Mouse (Mus musculus) hindbrain, embryonic 14.5 days (tissue): ENCODE data around the gene Gm49387. TPM values are rescaled to one million over a fixed set of nuclear protein-coding genes. Genes with fewer than 3 reads are reported as not detected.
"Not testable (repeated sequence)": the region's sequence is repeated elsewhere in the genome, so short reads cannot be mapped to it uniquely, and the experiment has no call there.

Experiments used
- ATAC-seq: fragments of 200-750 bp; cut with Nextera tagmentation; 2 replicates; pipeline ENCODE4 v1.8.0; 2017; ENCODE audit warnings: moderate number of reproducible peaks, mild to moderate bottlenecking, moderate TSS enrichment, moderate library complexity; ENCODE audit not compliant: low FRiP score
- DNase-seq: peaks from one replicate; pipeline ENCODE4 v3.0.0-alpha.2; 2015; ENCODE audit warnings: low spot score
- H3K27ac ChIP-seq: fragments of 300-500 bp; sonication (generic); 2 replicates; pipeline ENCODE4 v1.5.1; 2014; ENCODE audit warnings: mild to moderate bottlenecking, moderate library complexity
- H3K27me3 ChIP-seq: fragments of 300-500 bp; sonication (generic); 2 replicates; pipeline ENCODE4 v1.6.1; 2014; ENCODE audit warnings: mild to moderate bottlenecking, low read length, mixed read lengths; ENCODE audit not compliant: control insufficient read depth, insufficient read depth
- H3K36me3 ChIP-seq: fragments of 300-500 bp; sonication (generic); replicated peaks from 2 replicates; pipeline ENCODE4 v1.6.1; 2014; ENCODE audit not compliant: control insufficient read depth, insufficient read depth
- H3K4me1 ChIP-seq: fragments of 300-500 bp; sonication (generic); replicated peaks from 2 replicates; pipeline ENCODE4 v1.6.1; 2014; ENCODE audit warnings: antibody characterized with exemption, low read length, mixed read lengths; ENCODE audit not compliant: control insufficient read depth, insufficient read depth
- H3K4me2 ChIP-seq: fragments of 300-500 bp; sonication (generic); replicated peaks from 2 replicates; pipeline ENCODE4 v1.6.1; 2014; ENCODE audit warnings: mild to moderate bottlenecking, moderate library complexity
- H3K4me3 ChIP-seq: fragments of 300-500 bp; sonication (generic); replicated peaks from 2 replicates; pipeline ENCODE4 v1.5.1; 2014; ENCODE audit warnings: mild to moderate bottlenecking, low read length
- H3K9ac ChIP-seq: fragments of 300-500 bp; sonication (generic); 2 replicates; pipeline ENCODE4 v1.6.1; 2014
- H3K9me3 ChIP-seq: fragments of 300-500 bp; sonication (generic); 2 replicates; pipeline ENCODE4 v1.6.1; 2016; ENCODE audit warnings: low read length; ENCODE audit not compliant: control insufficient read depth
- WGBS: fragments of 180-500 bp; shearing (Covaris S2); extraction: QIAGEN DNeasy Blood & Tissue Kit; methylation state at CpG from one replicate; pipeline ENCODE4 v1.1.7; 2014; 5-methylcytosine and 5-hydroxymethylcytosine counted together
- polyA plus RNA-seq: library from polyadenylated mRNA; unstranded; fragments of >200 nt; fragmentation: Nextera tagmentation; extraction: Ambion mirVana; gene quantifications from 2 replicates; pipeline ENCODE4 v1.2.1, GENCODE M21; 2014

Gm49387 gene
- polyA plus RNA-seq, 1 experiment from 2014 or later = not detected

DNA sequence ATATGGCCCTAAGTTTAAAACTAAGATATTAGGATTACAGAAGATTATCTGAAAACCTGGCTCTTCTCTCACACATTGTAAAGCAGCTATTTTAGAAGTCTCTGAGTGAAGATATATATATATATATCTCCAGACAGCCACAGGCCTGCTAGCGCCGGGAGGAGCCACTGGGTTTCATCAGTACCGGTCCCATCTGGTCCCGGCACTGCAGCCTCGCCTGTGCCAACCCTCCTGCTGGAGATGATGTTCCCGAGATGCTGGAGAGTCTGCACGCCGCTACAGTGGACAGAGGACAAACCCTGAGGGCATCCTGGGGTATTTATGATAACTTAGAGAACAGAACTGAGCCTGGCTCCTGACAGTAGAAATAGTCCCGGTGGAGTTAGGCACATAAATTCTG is 23.5 kb downstream of the Gm49387 start:
- DNase-seq (no peak), ATAC-seq (no peak)
- Histone ChIP-seq H3K4me3 (no peak overlapping the region), H3K36me3 (no peaks in the 10 kb centered on the region), H3K27me3 (no peaks in the 10 kb centered on the region), H3K9me3 (no peaks in the 10 kb centered on the region), H3K9ac (no peak overlapping the region), H3K27ac (no peak overlapping the region), H3K4me1 (no peaks in the 10 kb centered on the region), H3K4me2 (no peak overlapping the region)
- WGBS = 92% methylated on average over 9 of the region's 9 CpGs

DNA sequence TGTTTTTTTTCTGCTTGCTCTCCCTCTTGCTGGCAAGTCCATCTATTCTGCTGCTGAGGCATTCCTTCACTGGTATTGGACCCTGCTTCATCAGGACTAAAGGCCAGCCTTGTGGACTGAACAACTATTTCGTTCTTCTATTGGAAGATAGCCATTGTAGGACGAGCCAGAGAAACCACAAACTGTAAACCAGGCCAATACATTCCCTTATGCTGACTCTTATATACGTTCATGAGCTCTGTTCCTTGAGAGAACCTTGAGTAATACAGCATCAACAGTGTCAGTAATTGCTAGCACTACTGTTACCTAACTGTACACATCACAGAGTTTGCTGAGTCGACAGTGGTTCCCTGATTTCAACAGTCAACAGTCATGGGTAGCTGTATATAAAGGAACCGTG is 27.0 kb downstream of the Gm49387 start:
- Histone ChIP-seq H3K9me3 (no peaks in the 10 kb centered on the region), H3K36me3 (no peaks in the 10 kb centered on the region), H3K4me3 (no peak overlapping the region), H3K4me1 (no peaks in the 10 kb centered on the region), H3K27ac (no peak overlapping the region), H3K9ac (no peak overlapping the region), H3K27me3 (no peaks in the 10 kb centered on the region), H3K4me2 (no peak overlapping the region)
- ATAC-seq (no peak), DNase-seq (no peak)
- 88% methylated on average over 5 of the region's 5 CpGs for WGBS

DNA sequence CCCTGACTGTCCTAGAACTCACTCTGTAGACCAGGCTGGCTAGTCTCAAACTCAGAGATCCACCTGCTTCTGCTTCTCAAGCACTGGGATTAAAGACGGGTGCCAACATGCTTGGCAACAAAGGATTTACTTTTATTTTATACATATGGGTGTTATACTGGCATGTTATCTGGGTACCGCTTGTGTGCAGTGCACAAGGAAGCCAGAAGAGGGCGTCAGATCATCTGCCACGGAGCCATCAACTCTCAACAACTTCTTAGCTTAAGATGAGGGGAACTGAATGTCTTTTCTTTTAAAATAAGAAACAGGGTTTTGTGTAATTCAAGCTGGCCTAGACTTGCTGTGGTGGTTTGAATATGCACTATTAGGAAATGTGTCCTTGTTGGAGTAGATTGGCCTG is 28.7 kb downstream of the Gm49387 start:
- Histone ChIP-seq H3K36me3 (no peaks in the 10 kb centered on the region), H3K4me3 (no peak overlapping the region), H3K4me1 (no peaks in the 10 kb centered on the region), H3K9me3 (no peaks in the 10 kb centered on the region), H3K9ac (no peak overlapping the region), H3K27me3 (no peaks in the 10 kb centered on the region), H3K27ac (no peak overlapping the region), H3K4me2 (no peak overlapping the region)
- ATAC-seq (no peak), DNase-seq (no peak)
- 65% methylated on average over 4 of the region's 4 CpGs for WGBS

DNA sequence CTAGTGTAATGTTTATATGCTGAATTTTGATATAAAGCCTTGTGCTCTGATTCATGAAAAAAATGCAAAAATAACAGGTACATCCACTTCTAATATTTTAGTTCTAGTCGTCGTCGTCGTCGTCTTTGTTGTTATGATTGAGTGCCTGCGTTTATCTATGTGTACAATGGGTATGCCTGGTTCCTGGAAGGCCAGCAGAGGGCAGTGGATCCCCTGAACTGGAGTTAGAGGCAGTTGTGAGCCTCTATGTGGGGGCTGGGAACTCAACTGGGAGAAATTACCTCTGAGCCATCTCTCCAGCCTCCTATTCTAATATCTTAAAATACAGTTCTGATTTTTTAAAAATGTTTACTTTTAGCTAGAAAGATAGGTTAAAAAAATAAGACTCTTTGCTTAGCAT is 35.2 kb downstream of the Gm49387 start:
- no peaks in the 10 kb centered on the region for H3K36me3 ChIP-seq
- no peaks in the 10 kb centered on the region for H3K27me3 ChIP-seq
- WGBS = 53% methylated on average over 6 of the region's 6 CpGs
- no peak overlapping the region for H3K4me2 ChIP-seq
- no peak overlapping the region for H3K27ac ChIP-seq
- H3K9me3 ChIP-seq = no peaks in the 10 kb centered on the region
- H3K9ac ChIP-seq = no peak overlapping the region
- DNase-seq = no peak
- H3K4me3 ChIP-seq = no peak overlapping the region
- ATAC-seq = no peak
- H3K4me1 ChIP-seq = no peaks in the 10 kb centered on the region

DNA sequence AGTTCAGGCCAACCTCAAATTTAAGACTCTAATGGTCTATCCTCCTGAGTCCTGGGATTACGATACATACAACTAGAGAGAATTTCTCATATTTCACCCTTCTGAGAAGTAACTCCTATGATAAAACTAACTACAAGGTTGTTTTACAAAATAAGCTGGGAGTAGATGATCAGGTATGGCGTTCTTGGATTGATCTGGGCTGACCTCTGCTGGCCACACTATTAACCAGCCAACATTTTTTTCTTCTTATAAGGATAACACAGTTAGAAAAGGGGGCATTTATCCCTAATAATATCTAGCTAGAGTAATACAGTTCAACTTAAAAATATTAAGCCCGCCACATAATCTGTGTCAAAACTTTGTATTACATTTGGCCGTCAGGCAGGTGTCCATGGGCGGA is 35.8 kb downstream of the Gm49387 start:
- H3K4me3 ChIP-seq = no peak overlapping the region
- ATAC-seq = no peak
- H3K9ac ChIP-seq = no peak overlapping the region
- H3K4me1 ChIP-seq = no peaks in the 10 kb centered on the region
- 84% methylated on average over 5 of the region's 5 CpGs for WGBS
- H3K27ac ChIP-seq = no peak overlapping the region
- H3K9me3 ChIP-seq = no peaks in the 10 kb centered on the region
- no peak overlapping the region for H3K4me2 ChIP-seq
- no peaks in the 10 kb centered on the region for H3K27me3 ChIP-seq
- no peaks in the 10 kb centered on the region for H3K36me3 ChIP-seq
- DNase-seq = no peak

GRCm38 (mm10) chr14:31602616-31602979 is 38.1 kb downstream of the Gm49387 start:
- not testable (repeated sequence) for H3K27me3 ChIP-seq, H3K36me3 ChIP-seq, DNase-seq, H3K9me3 ChIP-seq, H3K4me3 ChIP-seq, H3K9ac ChIP-seq, H3K4me2 ChIP-seq, H3K27ac ChIP-seq, ATAC-seq, H3K4me1 ChIP-seq
- WGBS = 90% methylated on average over 6 of the region's 6 CpGs

- H3K36me3 ChIP-seq = no peaks in the 10 kb centered on the region
- 92% methylated on average over 14 of the region's 14 CpGs for WGBS
- ATAC-seq = no peak
Measured at GRCm38 (mm10) chr14:31601908-31602615, 38.6 kb downstream of the Gm49387 start.

DNA sequence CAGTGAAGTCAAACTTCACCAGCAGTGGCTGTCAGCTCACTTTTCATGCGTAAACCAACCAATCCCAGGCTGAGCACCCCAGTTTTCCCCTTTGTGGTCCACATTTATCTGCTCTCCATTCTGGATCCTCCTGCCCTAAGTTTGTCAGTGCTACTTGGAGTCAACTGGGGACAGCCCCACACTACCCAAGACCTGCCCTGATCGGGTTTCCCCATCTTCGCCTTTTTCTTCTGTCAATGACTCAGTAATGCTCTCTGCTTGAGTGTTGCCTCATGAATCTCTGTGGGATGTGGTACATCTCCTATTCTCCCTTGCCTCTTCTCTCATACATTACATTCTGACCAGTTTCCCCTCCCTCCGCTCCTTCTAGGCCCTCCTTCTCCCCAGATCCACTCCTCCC is 43.2 kb downstream of the Gm49387 start:
- 93% methylated on average over 4 of the region's 4 CpGs for WGBS

More at GRCm38 (mm10) chr14:31601908-31602615, 38.6 kb downstream of the Gm49387 start:
- no peaks in the 10 kb centered on the region for H3K27me3 ChIP-seq
- DNase-seq = no peak
- H3K9me3 ChIP-seq = no peaks in the 10 kb centered on the region
- H3K4me1 ChIP-seq = no peaks in the 10 kb centered on the region
- no peak overlapping the region for H3K4me2 ChIP-seq
- H3K4me3 ChIP-seq = no peak overlapping the region
- no peak overlapping the region for H3K27ac ChIP-seq
- H3K9ac ChIP-seq = no peak overlapping the region

GRCm38 (mm10) chr14:31596408-31596807 is 44.3 kb downstream of the Gm49387 start:
- Histone ChIP-seq H3K4me1 (no peaks in the 10 kb centered on the region), H3K27ac (no peak overlapping the region), H3K4me3 (no peak overlapping the region), H3K36me3 (no peaks in the 10 kb centered on the region), H3K27me3 (no peaks in the 10 kb centered on the region), H3K9me3 (no peaks in the 10 kb centered on the region), H3K9ac (no peak overlapping the region), H3K4me2 (no peak overlapping the region)
- WGBS = 83% methylated on average over 7 of the region's 7 CpGs
- DNase-seq (no peak), ATAC-seq (no peak)

More for the DNA sequence above, 43.2 kb downstream of the Gm49387 start:
- no peak overlapping the region for H3K4me2 ChIP-seq
- no peak for ATAC-seq
- H3K4me1 ChIP-seq = no peaks in the 10 kb centered on the region
- no peaks in the 10 kb centered on the region for H3K36me3 ChIP-seq
- DNase-seq = no peak
- no peak overlapping the region for H3K9ac ChIP-seq
- H3K27ac ChIP-seq = no peak overlapping the region
- no peak overlapping the region for H3K4me3 ChIP-seq
- no peaks in the 10 kb centered on the region for H3K27me3 ChIP-seq
- no peaks in the 10 kb centered on the region for H3K9me3 ChIP-seq

GRCm38 (mm10) chr14:31594693-31595092 is 46.0 kb downstream of the Gm49387 start:
- Histone ChIP-seq H3K4me2 (no peak overlapping the region), H3K4me3 (no peak overlapping the region), H3K27me3 (no peaks in the 10 kb centered on the region), H3K9me3 (no peaks in the 10 kb centered on the region), H3K4me1 (no peaks in the 10 kb centered on the region), H3K27ac (no peak overlapping the region), H3K36me3 (no peaks in the 10 kb centered on the region), H3K9ac (no peak overlapping the region)
- DNase-seq = no peak
- no peak for ATAC-seq
- 70% methylated on average over 3 of the region's 3 CpGs for WGBS
